Mouse (Mus musculus) MEL (cell line): Measurements from ENCODE around the gene Ctdsp2.

ENCODE experiments used
- CTCF ChIP-seq, 3 experiments: IDR thresholded peaks in 2 of 3; conservative IDR thresholded peaks in 1 of 3; 2 replicates each; pipeline ENCODE4 v1.5.1; 2011 to 2012; ENCODE audit warnings: low read length in 3 of 3, low read depth in 2 of 3, mild to moderate bottlenecking in 2 of 3, improper control_type of control experiment in 1 of 3, inconsistent platforms in 1 of 3, mixed read lengths in 1 of 3, moderate library complexity in 1 of 3; ENCODE audit not compliant: control insufficient read depth in 1 of 3, insufficient read depth in 1 of 3, poor library complexity in 1 of 3, severe bottlenecking in 1 of 3
- MXI1 ChIP-seq: IDR thresholded peaks from 2 replicates; pipeline ENCODE4 v1.6.1; 2011; ENCODE audit warnings: mild to moderate bottlenecking, low read depth, low read length, improper control_type of control experiment
- MYC ChIP-seq: IDR thresholded peaks from 2 replicates; pipeline ENCODE4 v1.6.1; 2011; ENCODE audit warnings: low read depth, mild to moderate bottlenecking, low read length, improper control_type of control experiment, moderate library complexity
- TCF12 ChIP-seq: IDR thresholded peaks from 2 replicates; pipeline ENCODE4 v1.6.1; 2014; ENCODE audit warnings: low read depth, mild to moderate bottlenecking, inconsistent platforms, low read length, improper control_type of control experiment, moderate library complexity

- TF ChIP-seq CTCF (IDR thresholded peaks at IDR 0.05 in 2 of 3, conservative IDR thresholded peaks at IDR 0.05 in 1 of 3; ENCODE audit: control insufficient read depth in 1 of 3, insufficient read depth in 1 of 3, low read depth in 2 of 3, low read length in 3 of 3, poor library complexity in 1 of 3, severe bottlenecking in 1 of 3) (no peak), MYC (no peak), MXI1 (no peak), TCF12 (no peak)
These were observed 39.9 kb downstream of the Ctdsp2 start for GRCm38 (mm10) chr10:127018422-127018821.
